Mouse (Mus musculus): Measurements from ENCODE around the gene Car10. TPM values are rescaled to one million over a fixed set of nuclear protein-coding genes. Genes with fewer than 3 reads are reported as not detected.

The Car10 gene
- polyA plus RNA-seq, 1 experiment: not detected

- no peak overlapping the region for H3K27ac ChIP-seq (ENCODE audit: insufficient read depth, low read depth, low read length)
- H3K4me1 ChIP-seq (ENCODE audit: control insufficient read depth, insufficient read depth, low read length): no peaks in the 10 kb centered on the region
- TF ChIP-seq POLR2A (IDR thresholded peaks at IDR 0.05; ENCODE audit: borderline replicate concordance, low read depth, low read length) (no peak), CTCF (IDR thresholded peaks at IDR 0.05; ENCODE audit: low read depth, low read length) (no peak)
- H3K4me3 ChIP-seq (ENCODE audit: insufficient read depth, low read length): no peak overlapping the region
These were observed 3.3 kb downstream of the Car10 start for GRCm38 (mm10) chr11:93101106-93101505.

GRCm38 (mm10) chr11:93102321-93102720 lies 4.5 kb downstream of the Car10 start:
- Histone ChIP-seq H3K4me3 (ENCODE audit: insufficient read depth, low read length) (no peak overlapping the region), H3K27ac (ENCODE audit: insufficient read depth, low read depth, low read length) (no peak overlapping the region), H3K4me1 (ENCODE audit: control insufficient read depth, insufficient read depth, low read length) (no peaks in the 10 kb centered on the region)
- TF ChIP-seq CTCF (IDR thresholded peaks at IDR 0.05; ENCODE audit: low read depth, low read length): no peak
- TF ChIP-seq POLR2A (IDR thresholded peaks at IDR 0.05; ENCODE audit: borderline replicate concordance, low read depth, low read length): no peak

GRCm38 (mm10) chr11:93103101-93103815 lies 5.4 kb downstream of the Car10 start:
- H3K4me3 ChIP-seq (ENCODE audit: insufficient read depth, low read length): no peak overlapping the region
- H3K27ac ChIP-seq (ENCODE audit: insufficient read depth, low read depth, low read length): no peak overlapping the region
- TF ChIP-seq CTCF (IDR thresholded peaks at IDR 0.05; ENCODE audit: low read depth, low read length): no peak
- no peak for TF ChIP-seq POLR2A (IDR thresholded peaks at IDR 0.05; ENCODE audit: borderline replicate concordance, low read depth, low read length)
- H3K4me1 ChIP-seq (ENCODE audit: control insufficient read depth, insufficient read depth, low read length): no peaks in the 10 kb centered on the region

GRCm38 (mm10) chr11:93109451-93109850 lies 11.6 kb downstream of the Car10 start:
- TF ChIP-seq CTCF (IDR thresholded peaks at IDR 0.05; ENCODE audit: low read depth, low read length): no peak
- TF ChIP-seq POLR2A (IDR thresholded peaks at IDR 0.05; ENCODE audit: borderline replicate concordance, low read depth, low read length): no peak
- no peak overlapping the region for H3K27ac ChIP-seq (ENCODE audit: insufficient read depth, low read depth, low read length)

DNA sequence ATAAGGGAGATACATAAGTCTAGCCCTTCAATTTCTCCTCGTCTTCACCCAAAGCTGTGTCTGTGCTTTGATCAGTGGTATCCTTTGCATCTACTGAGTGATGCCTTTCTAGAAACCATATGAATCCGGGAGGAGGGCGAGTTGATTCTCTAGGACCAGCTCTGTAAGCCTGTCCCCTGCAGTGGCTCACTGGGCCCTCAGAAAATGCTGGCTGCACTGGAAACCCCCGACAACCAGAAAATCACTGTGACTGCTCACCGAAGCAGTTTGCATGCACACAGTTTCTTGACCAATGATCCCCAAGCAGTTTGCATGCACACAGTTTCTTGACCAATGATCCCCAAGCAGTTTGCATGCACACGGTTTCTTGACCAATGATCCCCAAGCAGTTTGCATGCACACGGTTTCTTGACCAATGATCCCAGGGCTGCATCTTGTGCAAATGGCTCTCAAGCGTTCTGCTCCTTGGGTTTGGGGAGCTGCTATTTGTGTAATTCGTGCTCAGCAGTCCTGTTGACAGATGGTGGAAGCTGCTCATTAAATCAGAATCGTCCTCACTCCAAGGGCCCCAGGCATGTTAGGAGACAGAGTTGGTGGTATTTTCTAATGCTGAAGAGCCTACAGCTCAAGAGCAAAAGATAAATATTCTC lies 23.1 kb downstream of the Car10 start:
- no peak overlapping the region for H3K27ac ChIP-seq (ENCODE audit: insufficient read depth, low read depth, low read length)
- no peaks in the 10 kb centered on the region for H3K4me1 ChIP-seq (ENCODE audit: control insufficient read depth, insufficient read depth, low read length)
- TF ChIP-seq POLR2A (IDR thresholded peaks at IDR 0.05; ENCODE audit: borderline replicate concordance, low read depth, low read length) (no peak), CTCF (IDR thresholded peaks at IDR 0.05; ENCODE audit: low read depth, low read length) (no peak)
- no peak overlapping the region for H3K4me3 ChIP-seq (ENCODE audit: insufficient read depth, low read length)

More at GRCm38 (mm10) chr11:93109451-93109850, 11.6 kb downstream of the Car10 start:
- Histone ChIP-seq H3K4me3 (ENCODE audit: insufficient read depth, low read length) (no peak overlapping the region), H3K4me1 (ENCODE audit: control insufficient read depth, insufficient read depth, low read length) (no peaks in the 10 kb centered on the region)

DNA sequence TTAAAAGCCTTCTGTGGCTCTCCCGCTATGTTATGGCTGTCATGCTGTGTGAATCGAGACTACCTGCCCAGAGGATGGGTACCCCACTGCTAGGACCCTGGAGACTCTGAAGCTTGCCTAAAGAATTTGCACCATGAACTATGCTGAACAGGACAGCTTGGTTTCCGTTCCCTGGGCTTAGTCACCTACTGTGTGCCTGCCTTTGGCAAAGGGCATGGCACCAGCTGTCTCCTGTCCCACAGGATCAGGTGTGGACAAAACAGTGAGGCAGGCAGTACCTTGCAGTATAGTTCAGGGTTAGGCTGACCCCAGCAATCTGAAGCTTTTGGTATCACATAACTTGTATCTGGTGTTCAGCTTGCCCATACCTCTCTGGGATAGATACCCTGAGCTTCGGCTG lies 25.9 kb downstream of the Car10 start:
- TF ChIP-seq POLR2A (IDR thresholded peaks at IDR 0.05; ENCODE audit: borderline replicate concordance, low read depth, low read length): no peak
- no peak for TF ChIP-seq CTCF (IDR thresholded peaks at IDR 0.05; ENCODE audit: low read depth, low read length)

GRCm38 (mm10) chr11:93126466-93126865 lies 28.6 kb downstream of the Car10 start:
- Histone ChIP-seq H3K27ac (ENCODE audit: insufficient read depth, low read depth, low read length) (no peak overlapping the region), H3K4me3 (ENCODE audit: insufficient read depth, low read length) (no peak overlapping the region), H3K4me1 (ENCODE audit: control insufficient read depth, insufficient read depth, low read length) (no peaks in the 10 kb centered on the region)
- TF ChIP-seq CTCF (IDR thresholded peaks at IDR 0.05; ENCODE audit: low read depth, low read length): no peak
- TF ChIP-seq POLR2A (IDR thresholded peaks at IDR 0.05; ENCODE audit: borderline replicate concordance, low read depth, low read length): no peak

More for the DNA sequence above, 25.9 kb downstream of the Car10 start:
- H3K27ac ChIP-seq (ENCODE audit: insufficient read depth, low read depth, low read length): no peak overlapping the region
- no peak overlapping the region for H3K4me3 ChIP-seq (ENCODE audit: insufficient read depth, low read length)
- no peaks in the 10 kb centered on the region for H3K4me1 ChIP-seq (ENCODE audit: control insufficient read depth, insufficient read depth, low read length)

GRCm38 (mm10) chr11:93128481-93128880 lies 30.7 kb downstream of the Car10 start:
- H3K27ac ChIP-seq (ENCODE audit: insufficient read depth, low read depth, low read length): no peak overlapping the region
- H3K4me1 ChIP-seq (ENCODE audit: control insufficient read depth, insufficient read depth, low read length): no peaks in the 10 kb centered on the region
- no peak for TF ChIP-seq CTCF (IDR thresholded peaks at IDR 0.05; ENCODE audit: low read depth, low read length)
- no peak for TF ChIP-seq POLR2A (IDR thresholded peaks at IDR 0.05; ENCODE audit: borderline replicate concordance, low read depth, low read length)
- no peak overlapping the region for H3K4me3 ChIP-seq (ENCODE audit: insufficient read depth, low read length)

DNA sequence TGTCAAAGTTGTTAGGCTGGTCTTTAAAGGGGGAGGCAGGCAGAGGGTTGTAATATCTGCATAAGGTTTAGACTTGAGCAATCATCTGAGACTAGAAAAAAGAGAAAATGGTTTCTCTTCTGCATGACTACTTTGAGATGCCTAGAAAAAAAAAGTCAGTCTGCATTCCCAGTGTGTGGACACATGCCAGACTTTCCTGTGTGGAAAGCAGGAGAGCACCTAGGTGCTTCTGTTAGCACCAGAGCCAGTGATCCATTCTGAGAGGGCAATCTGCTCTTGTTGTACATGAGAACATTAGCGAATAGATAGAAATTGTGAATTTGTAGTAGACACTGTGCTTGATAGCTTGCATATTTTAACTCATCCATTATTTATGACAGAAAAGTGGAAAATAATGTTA lies 40.0 kb downstream of the Car10 start:
- TF ChIP-seq POLR2A (IDR thresholded peaks at IDR 0.05; ENCODE audit: borderline replicate concordance, low read depth, low read length): no peak
- TF ChIP-seq CTCF (IDR thresholded peaks at IDR 0.05; ENCODE audit: low read depth, low read length): no peak
- Histone ChIP-seq H3K4me1 (ENCODE audit: control insufficient read depth, insufficient read depth, low read length) (no peaks in the 10 kb centered on the region), H3K27ac (ENCODE audit: insufficient read depth, low read depth, low read length) (no peak overlapping the region), H3K4me3 (ENCODE audit: insufficient read depth, low read length) (no peak overlapping the region)

- Histone ChIP-seq H3K27ac (ENCODE audit: insufficient read depth, low read depth, low read length) (no peak overlapping the region), H3K4me3 (ENCODE audit: insufficient read depth, low read length) (no peak overlapping the region), H3K4me1 (ENCODE audit: control insufficient read depth, insufficient read depth, low read length) (no peaks in the 10 kb centered on the region)
- TF ChIP-seq POLR2A (IDR thresholded peaks at IDR 0.05; ENCODE audit: borderline replicate concordance, low read depth, low read length): no peak
- no peak for TF ChIP-seq CTCF (IDR thresholded peaks at IDR 0.05; ENCODE audit: low read depth, low read length)
These were observed 43.9 kb downstream of the Car10 start for GRCm38 (mm10) chr11:93141727-93142126.

Data from bone marrow macrophage, adult 2 months (primary cell).